Mouse (Mus musculus): ENCODE measurements around the gene Gabre. TPM values are rescaled to one million over a fixed set of nuclear protein-coding genes. Genes with fewer than 3 reads are reported as not detected.

Gene Gabre
- 0.12 TPM in 1 of 2 replicates, not detected in the other for polyA plus RNA-seq (2012; ENCODE audit: insufficient read depth, insufficient read length, missing spikeins)

GRCm38 (mm10) chrX:72274659-72275371 lies at the start of gene Gabre:
Gene Gabre (minus strand): TSS chrX:72274803.
- no peak for TF ChIP-seq CTCF (IDR thresholded peaks at IDR 0.05; ENCODE audit: low read depth, low read length)
- no peak for TF ChIP-seq POLR2A (IDR thresholded peaks at IDR 0.05; ENCODE audit: borderline replicate concordance, low read depth, low read length)
- H3K27ac ChIP-seq (ENCODE audit: insufficient read depth, low read depth, low read length): no peak within 1 kb of the TSS
- H3K4me1 ChIP-seq (ENCODE audit: control insufficient read depth, insufficient read depth, low read length): no peaks in the 10 kb centered on the region
- H3K4me3 ChIP-seq (ENCODE audit: insufficient read depth, low read length): no peak within 1 kb of the TSS

DNA sequence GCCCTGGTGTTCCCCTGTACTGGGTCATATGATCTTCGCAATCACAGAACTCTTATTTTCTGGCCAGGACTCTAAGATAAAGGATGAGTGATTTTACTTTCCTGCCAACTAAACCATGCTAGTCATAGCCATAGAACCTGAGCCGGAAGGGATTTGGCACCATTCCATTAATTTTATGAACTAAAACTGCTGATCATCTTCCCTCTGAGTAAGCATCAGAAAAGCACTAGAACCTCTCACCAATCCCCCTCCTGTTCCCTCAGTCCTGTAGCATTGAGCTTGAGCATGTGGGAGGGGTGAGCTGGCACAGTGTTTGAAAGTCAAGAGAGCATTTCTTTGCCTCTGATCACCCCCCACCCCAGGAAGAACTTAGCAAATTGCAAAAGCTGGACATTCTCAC lies 23.2 kb upstream of the Gabre start:
- no peak overlapping the region for H3K27ac ChIP-seq (ENCODE audit: insufficient read depth, low read depth, low read length)
- no peak for TF ChIP-seq POLR2A (IDR thresholded peaks at IDR 0.05; ENCODE audit: borderline replicate concordance, low read depth, low read length)
- no peak for TF ChIP-seq CTCF (IDR thresholded peaks at IDR 0.05; ENCODE audit: low read depth, low read length)
- no peak overlapping the region for H3K4me3 ChIP-seq (ENCODE audit: insufficient read depth, low read length)
- no peaks in the 10 kb centered on the region for H3K4me1 ChIP-seq (ENCODE audit: control insufficient read depth, insufficient read depth, low read length)

DNA sequence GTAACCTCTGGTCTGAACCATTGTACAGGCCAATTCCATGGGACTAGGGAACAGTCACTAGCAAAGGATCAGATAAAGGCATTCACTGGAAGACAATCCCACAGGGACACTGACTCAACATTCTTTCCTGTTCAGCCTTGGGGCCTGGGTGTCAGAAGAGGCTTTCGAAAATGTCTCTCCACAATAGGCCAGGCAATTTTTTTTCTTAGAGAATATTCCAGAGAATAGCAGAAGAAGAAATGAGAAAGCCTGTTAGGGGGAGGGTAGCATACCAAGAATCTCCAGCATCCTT lies 715 bp upstream of the Gabre start:
- H3K27ac ChIP-seq (ENCODE audit: insufficient read depth, low read depth, low read length): no peak overlapping the region
- TF ChIP-seq CTCF (IDR thresholded peaks at IDR 0.05; ENCODE audit: low read depth, low read length) (no peak), POLR2A (IDR thresholded peaks at IDR 0.05; ENCODE audit: borderline replicate concordance, low read depth, low read length) (no peak)

GRCm38 (mm10) chrX:72273966-72274658 lies 491 bp downstream of the Gabre start:
- Histone ChIP-seq H3K27ac (ENCODE audit: insufficient read depth, low read depth, low read length) (no peak overlapping the region), H3K4me3 (ENCODE audit: insufficient read depth, low read length) (no peak overlapping the region), H3K4me1 (ENCODE audit: control insufficient read depth, insufficient read depth, low read length) (no peaks in the 10 kb centered on the region)
- TF ChIP-seq POLR2A (IDR thresholded peaks at IDR 0.05; ENCODE audit: borderline replicate concordance, low read depth, low read length) (no peak), CTCF (IDR thresholded peaks at IDR 0.05; ENCODE audit: low read depth, low read length) (no peak)

More for the DNA sequence above, 715 bp upstream of the Gabre start:
- Histone ChIP-seq H3K4me1 (ENCODE audit: control insufficient read depth, insufficient read depth, low read length) (no peaks in the 10 kb centered on the region), H3K4me3 (ENCODE audit: insufficient read depth, low read length) (no peak overlapping the region)

GRCm38 (mm10) chrX:72270637-72271036 lies 4.0 kb downstream of the Gabre start:
- H3K4me3 ChIP-seq (ENCODE audit: insufficient read depth, low read length): no peak overlapping the region
- no peak overlapping the region for H3K27ac ChIP-seq (ENCODE audit: insufficient read depth, low read depth, low read length)

DNA sequence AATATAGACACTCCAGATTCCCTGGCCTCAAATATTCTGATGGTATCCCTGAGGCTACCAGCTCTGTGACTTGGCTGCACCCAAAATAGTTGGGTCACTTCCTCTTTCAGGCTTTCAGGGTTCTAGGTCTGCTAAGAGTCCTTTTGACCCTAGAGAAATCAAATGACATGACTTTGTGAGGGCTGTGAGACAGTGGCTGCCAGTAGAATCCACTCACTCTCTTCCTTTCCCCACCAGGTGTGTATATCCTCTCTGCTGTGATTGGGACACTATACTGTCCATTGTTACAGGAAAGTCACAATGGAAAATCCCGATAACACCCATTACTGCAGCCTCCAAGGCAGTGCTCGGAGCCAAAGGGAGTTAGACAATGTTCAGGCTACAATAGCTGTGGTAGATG lies 52.9 kb downstream of the Gabre start, which contains the start of gene Magea4:
Gene Magea4 (plus strand): TSS at position 301 of the 400 bp plus-strand sequence.
- TF ChIP-seq CTCF (IDR thresholded peaks at IDR 0.05; ENCODE audit: low read depth, low read length): no peak
- TF ChIP-seq POLR2A (IDR thresholded peaks at IDR 0.05; ENCODE audit: borderline replicate concordance, low read depth, low read length): no peak
- H3K4me1 ChIP-seq (ENCODE audit: control insufficient read depth, insufficient read depth, low read length): no peaks in the 10 kb centered on the region
- no peak within 1 kb of the TSS for H3K4me3 ChIP-seq (ENCODE audit: insufficient read depth, low read length)
- no peak within 1 kb of the TSS for H3K27ac ChIP-seq (ENCODE audit: insufficient read depth, low read depth, low read length)

More at GRCm38 (mm10) chrX:72270637-72271036, 4.0 kb downstream of the Gabre start:
- no peaks in the 10 kb centered on the region for H3K4me1 ChIP-seq (ENCODE audit: control insufficient read depth, insufficient read depth, low read length)
- no peak for TF ChIP-seq POLR2A (IDR thresholded peaks at IDR 0.05; ENCODE audit: borderline replicate concordance, low read depth, low read length)
- no peak for TF ChIP-seq CTCF (IDR thresholded peaks at IDR 0.05; ENCODE audit: low read depth, low read length)

Other genes starting within 250 kb of the Gabre start
- gene Magea4, start 52.8 kb downstream of the Gabre start, polyA plus RNA-seq (2012; ENCODE audit: insufficient read depth, insufficient read length, missing spikeins): not detected in 2 replicates
- not detected in 2 replicates for gene Magea10, start 112.1 kb upstream of the Gabre start, polyA plus RNA-seq (2012; ENCODE audit: insufficient read depth, insufficient read length, missing spikeins)

Data from bone marrow macrophage, adult 2 months (primary cell).